Mouse (Mus musculus) cerebellum, postnatal 36 days (tissue): ENCODE measurements at regions not wholly inside any gene's neighbourhood (a gene's known extent, or its start where the extent isn't known, plus 50 kb on each side); places are given as distances from the start of the nearest gene placed in this dataset.
A peak's percentile ranks its signal among the peaks of the same experiment; 100 is the strongest.

Source experiments
- DNase-seq, 2 experiments: peaks; one replicate each; pipeline ENCODE4 v3.0.0; 2021 to 2022; ENCODE audit warnings: mixed read lengths in 2 of 2

DNA sequence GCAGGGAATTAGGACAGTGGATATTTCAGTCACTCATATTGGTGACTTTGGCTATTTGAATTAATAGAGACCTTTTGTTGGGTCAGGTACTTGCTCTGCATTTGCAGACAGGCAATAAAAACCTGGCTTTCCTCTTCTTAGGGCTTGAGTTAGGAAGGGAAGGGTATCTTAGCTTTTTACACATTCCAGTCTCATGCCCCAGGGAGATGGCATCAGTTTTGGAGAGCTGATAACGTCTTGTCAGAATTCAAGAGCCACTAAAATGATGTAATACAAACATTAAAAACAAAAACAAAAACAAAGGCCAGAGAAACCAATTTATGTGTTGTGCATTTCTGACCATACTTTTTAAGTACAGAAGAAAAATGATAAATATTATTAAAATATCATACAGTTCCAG is 214.3 kb downstream of the Ktn1 start:
- no peak for DNase-seq

DNA sequence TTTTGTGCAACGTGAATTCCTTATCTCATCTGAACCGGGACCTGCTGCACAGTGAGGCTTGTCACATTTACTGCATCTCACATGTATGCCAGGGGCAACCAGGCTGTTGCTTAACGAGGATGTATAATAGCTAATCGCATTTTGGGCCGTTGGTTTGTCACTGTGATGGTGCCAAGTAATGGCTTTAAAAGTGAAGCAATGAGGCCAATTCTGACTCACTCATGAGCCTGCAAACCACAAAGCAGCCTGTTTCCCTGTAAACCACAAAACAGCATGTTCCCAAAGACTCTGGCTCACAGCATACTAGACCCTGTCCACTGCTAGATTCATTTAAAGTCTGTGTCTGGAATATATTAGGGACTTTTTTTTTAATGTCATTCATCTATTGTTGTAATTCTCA is 214.8 kb downstream of the Ktn1 start:
- no peak for DNase-seq

DNA sequence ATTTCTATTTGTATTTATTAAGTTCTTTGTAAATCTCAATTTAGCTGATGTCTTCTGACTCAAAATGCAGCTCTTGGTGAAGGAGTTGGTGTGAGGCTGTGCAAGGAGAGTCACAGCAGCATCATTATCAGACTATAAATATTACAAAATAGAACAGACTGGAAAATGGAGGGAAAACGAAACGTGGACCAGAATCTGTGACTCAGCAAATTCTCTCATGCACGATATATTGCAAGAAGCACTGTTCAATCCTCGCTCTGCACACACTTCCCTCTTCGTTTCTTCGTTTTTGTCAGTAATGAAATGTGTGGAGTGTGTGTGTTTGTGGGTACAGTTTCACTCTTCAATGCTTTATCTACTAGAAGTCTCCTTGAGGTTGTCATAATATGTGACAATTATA is 215.5 kb downstream of the Ktn1 start:
- no peak for DNase-seq

DNA sequence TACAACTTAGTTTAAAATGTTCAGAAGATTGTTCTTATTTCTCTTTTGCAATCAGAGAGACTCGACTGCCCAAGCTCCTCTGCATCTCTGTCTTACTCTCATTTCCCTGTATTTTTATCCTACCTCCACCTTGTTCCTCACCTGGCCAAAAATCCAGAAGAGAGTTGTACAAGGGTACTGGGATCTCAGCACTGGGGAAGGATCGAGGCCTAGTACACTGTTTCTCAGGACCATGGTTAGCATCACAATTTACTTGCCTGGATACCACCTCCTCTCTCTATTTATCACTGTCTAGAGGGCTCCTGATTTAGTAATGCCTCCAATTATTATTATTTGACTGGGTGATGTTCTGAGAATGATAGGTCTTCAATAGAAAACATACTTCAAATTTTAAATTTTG is 218.8 kb downstream of the Ktn1 start:
- no peak for DNase-seq

DNA sequence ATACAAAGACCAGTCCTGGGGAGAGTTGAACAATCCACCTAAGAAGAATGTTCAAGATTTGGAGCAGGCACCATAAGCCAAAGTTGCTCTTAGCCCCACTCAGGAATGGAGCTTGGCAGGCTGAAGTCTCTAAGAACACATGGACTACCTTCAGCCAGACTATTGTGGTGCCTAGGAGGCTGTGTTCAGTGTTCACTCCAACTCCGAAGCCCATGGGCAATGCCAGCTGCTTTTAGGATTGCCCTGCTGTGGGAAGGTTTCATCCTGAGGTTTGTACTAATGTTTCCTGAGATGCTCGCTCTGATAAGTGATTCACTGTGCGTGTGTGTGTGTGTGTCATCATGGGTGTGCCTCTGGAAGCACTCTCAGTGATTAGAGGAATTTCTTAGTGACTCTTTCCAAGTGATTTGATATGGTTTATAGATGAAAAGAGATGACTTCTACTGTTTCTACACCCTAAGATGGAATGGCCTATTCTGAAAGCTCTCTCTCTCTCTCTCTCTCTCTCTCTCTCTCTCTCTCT is 220.1 kb downstream of the Ktn1 start:
- no peak for DNase-seq

DNA sequence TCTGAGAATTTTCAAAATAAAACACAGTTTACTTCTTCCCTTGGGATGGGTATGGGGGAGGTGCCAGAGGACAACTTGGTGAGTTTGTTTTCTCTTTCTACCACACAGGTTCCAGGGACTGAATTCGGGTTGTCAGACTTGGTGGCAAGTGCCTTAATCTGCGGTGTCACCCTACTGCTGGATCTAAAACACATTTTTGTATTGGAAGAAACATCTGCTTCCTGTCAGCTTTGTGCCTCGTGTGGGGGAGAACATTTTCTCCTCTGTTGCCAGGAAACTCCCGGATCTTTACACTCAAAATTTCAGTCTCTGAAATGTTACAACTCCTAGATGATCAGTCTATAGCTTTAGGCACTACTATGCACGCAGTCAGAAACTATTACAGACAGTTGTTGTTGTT is 228.3 kb downstream of the Ktn1 start:
- DNase-seq = no peak

DNA sequence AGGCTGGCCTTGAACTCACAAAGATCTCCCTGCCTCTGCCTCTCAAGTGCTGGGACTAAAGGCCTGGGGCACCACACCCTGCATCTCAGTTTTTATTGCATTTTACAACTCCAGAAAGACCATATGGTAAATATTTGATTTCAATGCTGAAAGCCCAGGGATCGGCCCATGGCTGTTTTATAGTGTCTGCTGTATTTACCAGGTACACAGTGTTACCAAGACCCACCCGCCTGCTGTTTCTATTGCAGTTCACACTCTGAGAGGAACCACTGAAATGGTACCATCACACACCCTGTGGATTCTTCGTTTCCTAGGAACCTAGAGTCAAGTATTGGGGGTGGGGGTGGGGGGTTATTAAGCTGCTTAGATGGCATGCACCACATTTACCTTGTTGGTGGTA is 228.9 kb downstream of the Ktn1 start:
- no peak for DNase-seq

DNA sequence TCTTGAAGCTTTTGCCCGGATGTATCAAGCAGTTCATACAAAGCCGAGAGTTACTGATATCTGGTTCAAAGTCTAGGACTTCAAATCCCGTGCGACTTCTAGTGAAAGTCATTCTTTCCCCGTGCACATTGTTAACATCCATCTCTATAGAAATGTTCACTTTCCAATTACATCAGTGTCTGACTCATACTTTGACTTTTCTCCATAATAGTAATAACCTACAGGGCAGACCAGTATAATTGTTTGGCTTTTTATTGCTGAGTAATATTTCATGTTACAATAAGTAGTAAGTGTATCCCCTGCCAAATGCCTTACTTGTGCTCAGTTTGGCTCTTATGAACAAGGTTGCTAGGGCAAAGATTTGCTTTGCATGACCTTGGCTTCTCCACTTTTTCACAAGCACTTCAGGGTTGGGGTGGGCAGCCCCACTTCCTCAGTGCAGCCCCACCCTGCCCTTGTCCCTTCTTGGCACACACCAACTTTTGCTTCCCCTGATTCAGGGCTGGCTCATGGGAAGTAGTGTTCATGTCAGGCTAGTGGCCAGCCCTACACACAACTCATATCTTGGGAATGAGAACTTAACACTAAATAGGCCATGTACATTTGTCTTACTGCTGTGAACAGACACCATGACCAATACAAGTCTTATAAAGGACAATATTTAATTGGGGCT is 229.7 kb downstream of the Ktn1 start:
- no peak for DNase-seq

DNA sequence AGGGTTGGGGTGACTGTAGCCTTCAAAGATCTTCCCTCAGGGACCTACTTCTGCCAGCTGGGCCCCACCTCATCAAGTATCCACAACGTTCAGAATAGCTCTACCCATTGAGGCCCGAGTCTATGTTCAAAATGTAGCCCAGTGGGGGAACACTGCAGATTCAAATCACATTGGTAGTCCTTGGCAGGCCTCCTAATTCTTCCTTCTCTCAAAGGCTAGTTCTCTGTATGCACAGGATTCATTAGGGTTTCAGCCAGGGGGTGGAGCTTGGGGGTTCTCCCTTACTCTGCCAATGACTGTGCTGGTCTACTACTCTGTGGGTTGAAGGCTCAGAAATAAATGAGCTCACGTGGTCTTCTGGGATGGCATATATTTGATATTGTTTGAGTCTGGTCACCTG is 235.3 kb upstream of the Peli2 start:
- DNase-seq = no peak

DNA sequence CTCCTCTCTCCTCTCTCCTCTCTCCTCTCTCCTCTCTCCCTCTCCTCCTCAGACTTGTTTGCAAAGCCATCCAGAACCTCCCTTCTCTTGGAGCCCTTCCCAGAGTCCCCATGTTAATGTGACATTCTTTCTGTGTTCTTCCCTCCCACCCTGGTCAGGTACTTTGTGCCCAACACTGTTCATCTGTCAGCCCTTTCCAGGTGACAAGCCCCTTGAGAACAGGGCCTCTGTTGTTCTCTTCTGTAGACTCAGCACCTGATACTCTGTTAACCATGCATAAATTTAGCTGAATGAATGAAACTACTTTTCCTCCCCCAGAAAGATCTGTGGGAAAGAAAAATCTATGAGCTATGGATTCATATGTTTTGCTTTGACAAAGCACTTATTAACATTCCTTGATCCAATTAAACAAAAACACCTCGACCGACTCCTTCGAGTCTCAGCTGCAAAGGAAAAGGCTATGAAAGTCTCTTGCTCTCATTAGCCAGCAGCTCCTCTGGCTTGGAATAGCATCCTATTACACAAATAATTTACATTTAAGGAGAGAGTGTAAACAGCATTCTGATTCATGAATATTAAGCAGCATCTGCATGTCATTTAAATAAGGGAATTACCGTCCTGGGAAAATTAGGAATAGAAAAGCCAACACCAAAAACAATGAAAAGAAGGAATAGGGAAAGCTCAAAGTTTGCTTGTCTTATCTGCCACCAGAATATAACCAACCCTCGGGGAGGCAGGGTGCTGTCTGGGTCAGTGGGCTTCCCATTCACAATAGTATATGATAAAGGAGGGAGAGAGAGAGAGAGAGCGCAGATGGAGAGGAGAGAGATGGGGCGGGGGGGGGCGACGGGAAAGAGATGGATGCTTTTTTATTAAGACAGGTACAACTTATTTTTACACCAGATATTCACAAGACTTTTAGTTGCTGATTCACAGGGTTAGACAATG is 230.1 kb upstream of the Peli2 start:
- no peak for DNase-seq

DNA sequence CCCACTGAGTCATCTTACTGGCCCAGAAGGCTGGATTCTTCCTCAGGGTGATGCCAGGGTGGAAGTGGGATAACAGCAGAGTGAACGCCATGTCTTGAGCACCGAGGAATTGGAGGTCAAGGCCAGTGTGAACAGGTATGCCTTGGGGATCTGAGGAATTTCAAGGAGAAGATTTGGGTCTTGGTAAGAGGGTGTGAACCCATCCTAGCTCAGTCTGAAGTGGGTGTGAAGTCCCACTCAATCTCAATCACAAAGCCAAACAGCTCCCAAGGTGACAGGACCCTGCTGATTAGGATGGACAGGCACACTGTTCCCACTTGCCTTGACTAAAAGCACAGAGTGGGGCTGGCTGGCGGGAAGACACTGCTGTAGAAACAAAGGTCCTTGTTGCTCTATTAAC is 224.0 kb upstream of the Peli2 start:
- no peak for DNase-seq

DNA sequence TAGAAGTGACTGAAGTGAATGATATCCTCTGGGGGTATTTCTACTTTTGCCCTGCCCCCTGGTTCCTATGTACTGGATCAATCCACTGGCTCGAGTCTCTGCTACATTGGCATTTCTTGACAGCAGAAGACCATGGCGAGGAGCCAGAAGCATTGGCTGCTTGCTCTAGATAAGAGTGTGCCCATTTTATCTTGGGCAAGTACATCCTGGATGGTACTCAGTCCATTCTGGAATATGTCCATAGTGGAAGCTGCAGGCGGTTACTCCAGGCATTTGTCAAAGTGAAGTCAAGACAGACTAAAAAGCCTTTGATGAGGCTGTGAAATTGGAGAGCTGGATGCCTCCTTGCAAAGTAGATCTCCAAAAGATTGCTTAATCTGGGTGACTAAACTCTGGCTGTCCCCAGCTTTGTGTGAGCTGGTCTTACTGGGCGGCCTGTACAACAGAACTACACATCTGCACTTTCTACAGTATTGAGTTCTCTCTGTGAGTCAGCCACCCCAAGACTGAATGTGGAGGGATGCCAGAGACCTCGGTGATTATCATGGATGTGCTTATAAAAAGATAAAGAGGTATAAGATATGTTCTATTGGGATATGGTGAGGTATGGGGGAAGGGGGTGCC is 222.6 kb upstream of the Peli2 start:
- DNase-seq = peak in 1 of 2 experiments; percentile 30

DNA sequence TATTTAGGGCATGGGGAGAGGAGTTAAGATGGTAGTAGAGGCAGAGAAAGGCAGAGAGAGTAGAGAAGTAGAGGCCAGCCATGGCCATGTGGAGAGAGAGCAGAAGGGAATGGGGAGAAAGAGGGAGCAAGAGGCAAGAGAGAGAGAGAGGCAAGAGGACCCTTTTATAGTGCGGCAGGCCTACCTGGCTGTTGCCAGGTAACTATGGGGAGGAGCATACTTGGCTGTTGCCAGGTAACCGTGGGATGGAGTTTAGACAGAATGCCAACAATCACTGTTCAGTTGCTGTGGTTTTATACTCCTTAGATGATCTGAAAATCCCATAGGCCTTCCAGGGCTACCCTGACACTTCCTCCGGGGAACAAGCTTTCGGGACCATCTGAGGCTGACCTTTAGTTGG is 222.0 kb upstream of the Peli2 start:
- DNase-seq = no peak

DNA sequence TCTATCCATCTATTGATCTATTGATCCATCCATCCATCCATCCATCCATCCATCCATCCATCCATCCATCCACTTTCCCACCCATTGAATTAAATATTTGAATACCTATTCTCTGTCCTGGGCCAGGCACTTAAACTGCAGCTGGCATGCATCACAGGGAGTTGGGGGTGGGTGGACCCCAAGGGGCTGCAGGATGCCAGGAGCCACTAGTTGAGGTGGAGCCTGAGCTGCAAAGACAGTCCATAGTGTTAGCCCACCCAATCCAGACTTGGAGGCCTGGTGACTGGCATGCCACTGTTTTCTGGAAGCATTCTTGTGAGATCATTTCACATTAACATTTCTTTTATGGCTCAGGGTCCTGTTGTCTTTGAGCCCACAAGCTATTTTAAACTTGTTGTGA is 215.3 kb upstream of the Peli2 start:
- no peak for DNase-seq

DNA sequence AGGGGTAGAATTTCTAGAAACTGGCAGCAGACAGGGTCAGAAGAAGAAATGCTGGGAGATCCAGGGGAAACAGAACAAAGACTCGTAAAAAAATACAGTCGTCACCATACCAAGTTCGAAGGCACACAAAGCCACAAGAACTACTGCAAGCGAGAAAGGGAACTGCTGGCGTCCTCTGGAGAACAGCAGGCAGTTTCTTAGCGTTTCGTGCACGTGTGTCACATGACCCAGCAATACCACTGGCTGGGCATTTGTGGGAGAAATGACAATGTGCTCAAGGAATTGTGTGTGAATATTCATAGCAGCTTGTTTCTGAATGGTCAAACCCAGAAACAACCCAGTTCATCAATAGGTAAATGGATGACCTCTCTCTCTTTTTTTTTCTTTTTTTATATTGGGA is 211.5 kb upstream of the Peli2 start:
- DNase-seq = no peak

DNA sequence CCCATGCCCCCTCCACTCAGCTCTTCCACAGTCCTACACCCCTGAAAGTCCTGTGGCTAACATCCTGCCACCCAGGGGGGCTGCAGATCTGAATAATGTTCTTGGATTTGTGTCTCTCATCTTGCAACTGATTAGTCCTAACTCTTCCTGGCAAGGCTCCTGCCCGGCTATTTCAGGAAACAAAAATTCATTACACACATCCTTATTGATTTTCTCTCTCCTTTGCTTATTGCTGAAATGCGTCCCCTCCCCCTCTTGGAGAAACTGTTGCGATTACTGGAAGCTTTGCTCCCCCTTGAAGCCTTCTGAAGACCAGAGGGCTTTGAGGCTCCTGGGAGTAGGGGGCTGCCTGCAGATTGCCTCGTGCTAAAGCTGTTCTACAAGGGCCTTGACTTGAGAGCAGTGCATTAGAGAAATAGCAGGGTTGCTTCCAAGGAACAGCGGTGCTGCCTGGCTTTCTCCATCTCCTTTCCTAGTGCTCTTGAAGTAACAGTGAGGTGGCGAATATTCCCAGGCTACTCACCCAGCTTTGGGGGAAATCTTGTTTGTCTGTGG is 209.8 kb upstream of the Peli2 start:
- DNase-seq = no peak

DNA sequence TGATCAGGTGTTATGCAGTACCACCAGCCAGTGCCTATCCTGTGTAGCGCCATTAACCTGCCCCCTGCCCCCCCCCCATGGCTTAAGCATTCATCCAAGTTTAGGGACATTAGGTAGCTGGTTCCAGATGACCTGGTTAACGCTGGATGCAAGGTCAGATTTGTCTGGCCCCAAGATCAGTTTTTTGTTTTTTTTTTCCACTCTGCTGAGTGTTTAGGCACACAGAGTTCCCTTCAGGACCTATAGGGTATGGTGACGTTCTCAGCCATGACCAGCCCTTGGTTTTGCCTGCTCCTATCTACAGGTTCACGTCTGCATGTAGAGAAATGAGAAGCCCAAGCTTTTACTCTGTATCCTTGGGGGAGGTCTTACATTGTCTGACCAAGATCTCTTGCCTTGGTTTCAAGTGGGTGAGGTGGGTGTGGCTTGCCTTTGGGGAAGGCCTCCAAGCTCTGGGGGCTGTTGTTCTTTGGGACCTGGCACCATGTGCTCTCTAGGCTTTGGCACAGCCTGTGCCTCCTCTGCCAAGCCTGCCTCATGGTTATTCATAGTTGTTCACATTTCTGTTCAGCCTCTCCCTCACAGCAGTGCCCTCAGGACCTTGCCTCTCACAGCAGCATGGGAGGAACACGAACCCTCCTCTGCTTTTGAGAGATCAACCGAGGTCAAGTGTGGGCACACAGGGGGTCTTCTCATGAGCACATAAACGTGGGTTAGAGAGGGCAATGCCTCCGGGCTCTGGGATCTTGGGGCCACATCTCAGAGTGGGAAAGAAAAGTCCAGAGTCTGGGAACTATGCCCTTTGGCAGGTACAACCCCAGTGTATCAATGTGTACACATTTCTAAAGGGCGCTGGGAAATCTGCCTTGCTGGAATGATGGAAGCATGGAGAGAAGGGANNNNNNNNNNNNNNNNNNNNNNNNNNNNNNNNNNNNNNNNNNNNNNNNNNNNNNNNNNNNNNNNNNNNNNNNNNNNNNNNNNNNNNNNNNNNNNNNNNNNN is 208.8 kb upstream of the Peli2 start:
- no peak for DNase-seq

DNA sequence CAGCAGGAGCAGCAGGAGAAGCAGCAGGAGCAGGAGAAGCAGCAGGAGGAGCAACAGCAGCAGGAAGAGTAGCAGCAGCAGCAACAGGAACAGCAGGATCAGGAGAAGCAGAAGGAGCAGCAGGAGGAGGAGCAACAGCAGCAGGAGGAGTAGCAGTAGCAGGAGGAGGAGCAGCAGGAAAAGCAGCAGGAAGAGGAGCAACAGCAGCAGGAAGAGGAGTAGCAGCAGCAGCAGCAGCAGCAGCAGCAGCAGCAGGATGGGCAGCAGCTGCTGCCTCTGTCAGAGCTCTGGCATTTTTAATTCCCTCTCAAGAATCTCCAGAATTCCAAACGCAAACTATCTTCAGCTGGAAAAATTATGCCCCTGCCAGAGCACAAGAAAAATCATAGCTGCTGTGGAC is 205.0 kb upstream of the Peli2 start:
- DNase-seq = no peak

DNA sequence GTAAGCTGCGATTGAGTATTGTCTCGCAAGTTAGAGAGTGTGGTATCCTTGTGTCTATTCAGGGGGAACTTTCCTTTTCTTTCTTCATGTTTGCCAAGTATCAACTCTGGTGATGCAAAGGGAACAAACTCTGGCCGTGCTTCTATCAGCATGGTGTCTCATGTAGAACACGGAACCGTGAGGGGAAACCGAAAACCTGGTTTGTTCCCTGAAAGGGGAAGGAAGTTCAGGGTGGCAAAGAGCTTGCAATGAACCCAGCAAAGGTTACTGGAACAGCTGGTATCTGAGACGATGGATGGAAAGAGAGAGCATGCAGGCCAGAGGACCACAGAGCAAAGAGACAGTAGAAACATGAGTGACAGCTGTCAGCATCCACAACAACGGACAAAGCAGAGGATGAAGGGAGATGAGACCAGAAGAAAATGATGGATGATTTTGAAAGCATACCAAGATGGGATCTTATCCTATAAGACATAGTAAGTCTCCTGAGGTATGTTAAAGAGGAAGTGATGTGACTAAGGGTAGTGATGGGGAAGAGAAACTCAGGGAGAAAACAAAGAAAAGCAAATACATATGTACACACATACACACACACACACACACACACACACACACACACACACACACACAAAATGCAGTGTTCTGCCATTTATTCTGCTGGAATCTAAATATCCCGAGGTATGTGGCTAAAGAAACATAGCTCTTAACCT is 199.8 kb upstream of the Peli2 start:
- DNase-seq = no peak

DNA sequence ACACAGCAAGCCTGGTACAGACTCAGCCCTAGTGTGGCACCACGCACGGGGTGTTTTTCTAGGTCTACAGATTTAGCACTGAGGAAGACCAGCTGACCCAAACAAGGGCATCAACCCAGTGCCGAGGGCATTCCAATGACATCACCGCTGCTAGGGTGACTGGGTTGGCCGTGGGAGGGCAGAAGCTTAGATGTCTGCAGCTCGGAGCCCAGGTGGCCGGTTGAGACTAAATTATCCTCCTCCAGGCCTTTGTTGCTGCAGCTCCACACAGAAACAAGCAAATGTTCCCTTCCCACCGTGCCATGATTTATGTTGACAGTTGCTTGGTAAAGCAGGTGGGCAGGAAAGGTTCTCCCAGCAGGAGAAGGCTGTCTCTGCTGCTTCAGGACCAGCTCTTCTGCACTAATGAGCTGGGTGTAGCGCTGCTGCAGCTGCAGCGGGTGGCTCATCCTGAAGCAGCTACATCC is 198.8 kb upstream of the Peli2 start:
- peak; percentile 11 to 15 for DNase-seq

DNA sequence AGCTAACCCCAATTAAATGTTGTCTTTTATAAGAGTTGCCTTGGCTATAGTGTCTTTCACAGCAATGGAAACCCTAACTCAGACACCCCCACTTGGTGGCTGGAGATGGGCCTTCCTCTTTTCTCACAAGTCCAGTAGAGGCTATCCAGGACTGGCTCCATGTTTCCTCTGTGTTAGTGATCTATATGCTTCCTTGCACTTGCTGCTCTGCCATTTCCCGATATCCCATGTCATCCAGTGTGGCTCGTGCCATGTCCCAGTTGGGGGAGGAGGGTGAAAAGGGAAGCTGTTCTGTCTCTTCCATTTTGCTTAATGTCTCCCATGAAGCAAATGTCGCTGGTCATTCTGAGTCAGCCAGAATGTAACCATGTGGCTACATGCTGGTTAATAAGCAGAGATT is 194.2 kb upstream of the Peli2 start:
- no peak for DNase-seq
